Mouse (Mus musculus) small intestine, adult 2 months (tissue): ENCODE results near the gene Bex2. TPM values are rescaled to one million over a fixed set of nuclear protein-coding genes. Genes with fewer than 3 reads are reported as not detected.
"Not testable (repeated sequence)": the region's sequence is repeated elsewhere in the genome, so short reads cannot be mapped to it uniquely, and the experiment has no call there.

Experiments used
- H3K27ac ChIP-seq: fragments of 200-500 bp; 2 replicates; pipeline ENCODE4 v1.5.1; 2012; ENCODE audit warnings: low read depth, low read length, control low read depth, inconsistent platforms; ENCODE audit not compliant: insufficient read depth
- H3K27me3 ChIP-seq: fragments of 200-500 bp; 2 replicates; pipeline ENCODE4 v1.6.1; 2012; ENCODE audit warnings: mild to moderate bottlenecking, moderate library complexity, low read length, inconsistent platforms; ENCODE audit not compliant: control insufficient read depth, insufficient read depth
- H3K36me3 ChIP-seq: fragments of 200-500 bp; 2 replicates; pipeline ENCODE4 v1.6.1; 2012; ENCODE audit warnings: mild to moderate bottlenecking, low read length, control low read depth, inconsistent platforms; ENCODE audit not compliant: control insufficient read depth, insufficient read depth
- H3K4me1 ChIP-seq: fragments of 200-500 bp; 2 replicates; pipeline ENCODE4 v1.6.1; 2012; ENCODE audit warnings: low read length, inconsistent platforms, mixed read lengths; ENCODE audit not compliant: control insufficient read depth, insufficient read depth, insufficient read length
- H3K4me3 ChIP-seq: fragments of 200-500 bp; 2 replicates; pipeline ENCODE4 v1.5.1; 2012; ENCODE audit warnings: low read depth, mild to moderate bottlenecking, control low read depth, inconsistent platforms, low read length, moderate library complexity
- CTCF ChIP-seq: fragments of 200-500 bp; IDR thresholded peaks from 2 replicates; pipeline ENCODE4 v1.5.1; 2012; ENCODE audit warnings: low read depth, mild to moderate bottlenecking, control low read depth, inconsistent platforms, low read length, moderate library complexity, mixed read lengths; ENCODE audit not compliant: insufficient replicate concordance, insufficient read length; ENCODE audit errors: extremely low read depth
- POLR2A ChIP-seq: fragments of 200-500 bp; IDR thresholded peaks from 2 replicates; pipeline ENCODE4 v1.6.1; 2012; ENCODE audit warnings: low read depth, mild to moderate bottlenecking, control low read depth, inconsistent platforms, low read length, moderate library complexity
- WGBS: fragments of 180-500 bp; shearing (Covaris S2); methylation state at CpG from one replicate; pipeline ENCODE4 v1.1.7; 2018; 5-methylcytosine and 5-hydroxymethylcytosine counted together
- polyA plus RNA-seq: library from polyadenylated mRNA; depleted of rRNA; stranded (reverse); fragments of >200 nt; gene quantifications from 2 replicates; pipeline ENCODE4 v1.2.3, GENCODE M21; 2012; rRNA removed

Bex2 gene
- polyA plus RNA-seq, result 0.52 and 0.72 TPM in 2 replicates

- not testable (repeated sequence) for H3K27ac ChIP-seq, H3K4me1 ChIP-seq, H3K36me3 ChIP-seq, H3K27me3 ChIP-seq, H3K4me3 ChIP-seq
- 0% methylated on average over 4 of the region's 32 CpGs for WGBS
These were observed at the start of gene Bex2 for GRCm38 (mm10) chrX:136068020-136068419. Gene Bex2 (minus strand): TSS chrX:136068236.

DNA sequence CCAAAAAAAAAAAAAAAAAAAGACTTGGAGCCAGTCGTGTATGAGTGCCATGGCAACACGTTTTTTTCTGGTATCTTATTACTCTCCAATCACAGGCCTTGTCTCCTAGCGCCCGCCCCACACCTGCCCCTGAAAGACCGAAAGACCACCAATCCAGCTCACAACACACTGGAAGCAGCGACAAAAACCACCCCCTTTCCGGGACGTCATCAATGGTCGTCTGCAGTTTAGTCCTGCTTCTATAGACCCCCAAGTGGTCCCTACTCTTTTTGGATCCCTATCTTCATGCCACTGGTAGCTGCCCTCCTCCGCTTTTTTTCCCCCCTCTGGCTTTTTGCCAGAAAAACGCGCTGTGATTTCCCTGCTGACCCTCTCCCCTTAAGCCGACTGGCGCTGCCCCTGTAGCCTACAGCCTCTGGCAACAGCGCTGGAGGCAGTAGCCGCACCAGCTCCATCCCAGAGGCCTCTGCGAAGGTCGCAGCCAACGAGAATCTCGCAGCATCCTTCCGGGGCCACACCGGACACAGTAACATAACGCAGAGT is 47.5 kb upstream of the Bex2 start:
- Histone ChIP-seq H3K36me3 (no peaks in the 10 kb centered on the region), H3K4me1 (no peaks in the 10 kb centered on the region), H3K27me3 (no peaks in the 10 kb centered on the region), H3K27ac (no peak overlapping the region), H3K4me3 (0 out of 2 replicates have a peak overlapping the region, but pooled peaks have one; percentile 10)
- TF ChIP-seq CTCF, result no peak
- no peak for TF ChIP-seq POLR2A
- WGBS, result 16% methylated on average over 23 of the region's 23 CpGs

GRCm38 (mm10) chrX:136115015-136115414 is 47.0 kb upstream of the Bex2 start:
- Histone ChIP-seq H3K4me1 (no peaks in the 10 kb centered on the region), H3K27ac (no peak overlapping the region), H3K36me3 (no peaks in the 10 kb centered on the region), H3K27me3 (no peaks in the 10 kb centered on the region), H3K4me3 (no peak overlapping the region)
- TF ChIP-seq CTCF, result no peak
- no peak for TF ChIP-seq POLR2A
- 30% methylated on average over 4 of the region's 4 CpGs for WGBS

GRCm38 (mm10) chrX:136107942-136108341 is 39.9 kb upstream of the Bex2 start:
- TF ChIP-seq CTCF, result no peak
- no peak for TF ChIP-seq POLR2A
- Histone ChIP-seq H3K4me1 (no peaks in the 10 kb centered on the region), H3K4me3 (no peak overlapping the region), H3K27me3 (no peaks in the 10 kb centered on the region), H3K27ac (no peak overlapping the region), H3K36me3 (no peaks in the 10 kb centered on the region)
- 36% methylated on average over 6 of the region's 6 CpGs for WGBS

GRCm38 (mm10) chrX:136104724-136105088 is 36.7 kb upstream of the Bex2 start:
- TF ChIP-seq CTCF, result no peak
- H3K27ac ChIP-seq, result no peak overlapping the region
- 69% methylated on average over 3 of the region's 3 CpGs for WGBS
- no peak overlapping the region for H3K4me3 ChIP-seq
- no peaks in the 10 kb centered on the region for H3K4me1 ChIP-seq
- H3K27me3 ChIP-seq, result no peaks in the 10 kb centered on the region
- no peaks in the 10 kb centered on the region for H3K36me3 ChIP-seq

DNA sequence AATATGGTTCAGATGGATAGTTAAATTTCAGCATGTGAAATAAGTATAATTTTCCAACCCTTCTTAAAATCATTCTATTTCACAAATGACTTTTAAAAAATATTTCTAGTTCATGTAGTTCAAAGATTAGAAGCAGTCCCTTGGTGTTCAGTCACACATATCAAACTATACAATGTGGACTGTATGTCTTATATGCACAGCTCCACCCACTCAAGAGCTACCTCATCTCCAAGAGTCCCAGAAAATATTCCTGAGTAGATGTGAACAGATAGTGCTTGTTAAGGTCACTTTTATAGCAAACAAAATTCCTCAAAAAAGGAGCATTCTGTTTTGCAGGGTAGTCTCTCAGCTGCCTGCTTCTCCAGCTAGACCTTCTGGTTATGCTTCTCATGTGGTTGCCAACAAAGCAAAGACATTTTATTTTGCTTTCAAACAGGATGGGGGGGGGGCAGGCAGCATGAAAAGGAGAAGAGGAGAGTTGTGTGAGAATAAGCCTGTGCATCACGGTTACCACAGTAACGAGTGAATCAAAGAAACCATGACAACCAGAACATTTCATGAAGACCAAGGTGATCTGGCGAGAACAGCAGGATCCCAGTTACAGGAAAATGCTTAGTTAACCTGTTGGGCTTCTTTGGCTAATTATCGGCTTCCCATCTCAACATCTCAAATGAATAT is 36.1 kb upstream of the Bex2 start:
- Histone ChIP-seq H3K4me3 (no peak overlapping the region), H3K27ac (no peak overlapping the region), H3K36me3 (no peaks in the 10 kb centered on the region), H3K4me1 (no peaks in the 10 kb centered on the region), H3K27me3 (no peaks in the 10 kb centered on the region)
- WGBS, result 67% methylated on average over 4 of the region's 4 CpGs
- no peak for TF ChIP-seq CTCF
- TF ChIP-seq POLR2A, result no peak

DNA sequence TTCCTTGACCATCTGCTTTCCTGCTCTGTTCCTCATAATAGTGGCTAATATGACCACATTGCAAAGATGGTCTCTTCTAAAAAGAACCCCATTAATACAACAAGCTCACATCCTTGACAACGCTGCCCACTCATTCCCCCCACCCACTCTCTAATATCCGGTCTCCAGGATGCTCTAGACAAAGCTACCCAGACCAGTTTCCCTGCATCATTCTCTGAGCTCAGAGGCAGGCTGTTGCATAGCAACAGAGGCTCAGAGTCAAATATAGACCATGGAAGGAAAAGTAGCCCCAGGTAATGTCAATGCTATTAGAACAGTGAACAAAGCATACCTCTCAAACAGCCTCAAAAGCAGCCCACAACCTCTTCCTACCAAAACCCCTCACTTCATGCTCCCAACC is 26.4 kb upstream of the Bex2 start:
- Histone ChIP-seq H3K4me1 (no peaks in the 10 kb centered on the region), H3K27me3 (no peaks in the 10 kb centered on the region), H3K27ac (no peak overlapping the region), H3K4me3 (no peak overlapping the region), H3K36me3 (no peaks in the 10 kb centered on the region)
- 36% methylated on average over 2 of the region's 2 CpGs for WGBS
- TF ChIP-seq POLR2A (no peak), CTCF (no peak)

DNA sequence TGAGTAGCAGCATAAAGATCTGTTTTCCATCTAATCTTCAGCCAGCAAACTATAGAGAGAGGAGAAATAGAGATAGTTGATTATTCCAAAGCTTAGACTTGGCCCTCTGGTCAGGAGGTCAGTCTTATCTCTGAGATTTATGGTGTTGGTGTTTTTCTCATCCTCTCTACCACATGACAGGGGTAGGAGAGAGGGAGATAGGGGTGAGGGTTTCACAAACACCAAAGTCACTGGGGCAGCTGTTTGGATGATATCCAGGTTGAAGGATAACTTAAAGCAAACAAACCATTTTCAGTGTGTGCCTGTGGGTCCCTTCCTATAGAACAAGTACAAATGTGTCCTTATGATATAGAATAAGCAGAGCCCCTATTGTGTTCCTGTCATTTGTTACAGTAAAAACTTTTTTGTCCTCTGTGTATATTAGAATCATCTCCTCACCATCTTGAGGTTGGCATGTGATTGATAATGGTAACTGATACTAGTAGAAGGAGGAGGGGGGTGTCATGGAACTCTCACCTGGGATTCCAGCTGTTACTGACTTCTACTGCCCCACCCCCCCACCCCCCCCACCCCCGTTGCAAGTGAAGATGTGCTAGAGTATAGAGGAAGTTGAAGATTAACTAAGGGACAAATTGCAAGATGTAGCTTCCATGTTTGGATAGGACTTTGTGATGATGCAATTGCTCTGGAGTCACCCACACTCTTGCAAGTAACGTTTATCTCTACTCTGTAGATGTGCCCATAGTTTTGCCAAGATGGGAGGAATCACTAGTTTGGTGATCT is 24.7 kb upstream of the Bex2 start:
- 10% methylated on average over 2 of the region's 2 CpGs for WGBS
- Histone ChIP-seq H3K4me1 (no peaks in the 10 kb centered on the region), H3K36me3 (no peaks in the 10 kb centered on the region), H3K27ac (no peak overlapping the region), H3K27me3 (no peaks in the 10 kb centered on the region), H3K4me3 (no peak overlapping the region)
- TF ChIP-seq CTCF (no peak), POLR2A (no peak)
